Mouse (Mus musculus) frontal cortex, postnatal 25 days (tissue): ENCODE results near the gene Ppt2.
A peak's percentile ranks its signal among the peaks of the same experiment; 100 is the strongest.

Experiments
- DNase-seq, 2 experiments: peaks; one replicate each; pipeline ENCODE4 v3.0.0; 2022; ENCODE audit warnings: low spot score in 2 of 2

The Ppt2 gene

DNA sequence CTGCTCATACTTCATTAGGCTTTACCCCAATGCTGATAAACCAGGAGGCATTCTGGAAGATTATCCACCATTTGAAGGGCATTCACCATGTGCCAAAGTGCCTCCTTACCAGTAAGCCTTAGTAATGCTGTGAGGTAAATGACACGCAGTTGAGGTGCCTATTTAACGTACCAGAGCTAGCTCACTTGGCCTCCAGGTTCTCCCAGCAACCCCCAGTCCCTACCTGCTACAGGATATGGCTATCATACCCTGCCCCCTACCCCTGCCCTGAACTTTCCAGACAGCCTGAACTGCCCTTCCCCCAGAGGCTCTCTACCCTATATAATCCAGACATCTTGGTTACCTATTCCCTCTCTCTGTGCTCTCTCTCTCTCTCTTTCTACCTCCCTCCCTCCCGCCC is 39.5 kb downstream of the Ppt2 start:
- no peak for DNase-seq

DNA sequence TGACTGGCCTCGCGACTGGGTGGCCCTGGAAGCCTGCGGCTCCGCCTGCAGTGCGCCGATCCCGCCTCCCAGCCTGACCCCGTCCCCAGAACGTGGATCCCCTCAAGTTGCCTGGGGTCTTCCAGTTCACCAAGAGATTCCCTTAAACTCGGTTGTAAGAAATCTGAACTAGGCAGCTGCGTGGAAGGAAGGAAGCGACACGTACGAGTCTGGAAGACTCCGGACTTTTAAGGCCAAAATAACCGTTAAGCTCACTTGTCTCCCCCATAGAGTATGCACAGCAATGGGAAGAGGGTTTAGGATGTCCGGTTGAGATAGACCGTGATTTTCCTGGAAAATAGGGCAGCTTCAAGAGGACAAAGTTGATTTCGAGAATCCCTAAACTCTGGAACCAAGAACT is 40.5 kb downstream of the Ppt2 start:
- no peak for DNase-seq

DNA sequence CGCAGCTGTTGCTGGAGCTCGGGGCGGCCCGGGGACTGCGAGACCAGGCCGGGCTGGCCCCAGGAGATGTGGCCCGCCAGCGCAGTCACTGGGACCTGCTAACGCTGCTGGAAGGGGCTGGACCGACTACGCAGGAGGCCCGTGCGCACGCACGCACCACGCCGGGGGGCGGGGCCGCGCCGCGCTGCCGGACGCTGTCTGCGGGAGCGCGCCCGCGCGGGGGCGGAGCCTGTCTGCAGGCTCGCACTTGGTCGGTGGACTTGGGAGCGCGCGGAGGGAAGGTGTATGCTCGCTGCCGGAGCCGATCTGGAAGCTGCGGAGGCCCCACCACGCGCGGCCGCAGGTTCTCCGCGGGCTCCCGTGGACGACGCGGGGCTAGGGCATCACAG is 40.9 kb downstream of the Ppt2 start:
- DNase-seq = peak; percentile 95 to 96

DNA sequence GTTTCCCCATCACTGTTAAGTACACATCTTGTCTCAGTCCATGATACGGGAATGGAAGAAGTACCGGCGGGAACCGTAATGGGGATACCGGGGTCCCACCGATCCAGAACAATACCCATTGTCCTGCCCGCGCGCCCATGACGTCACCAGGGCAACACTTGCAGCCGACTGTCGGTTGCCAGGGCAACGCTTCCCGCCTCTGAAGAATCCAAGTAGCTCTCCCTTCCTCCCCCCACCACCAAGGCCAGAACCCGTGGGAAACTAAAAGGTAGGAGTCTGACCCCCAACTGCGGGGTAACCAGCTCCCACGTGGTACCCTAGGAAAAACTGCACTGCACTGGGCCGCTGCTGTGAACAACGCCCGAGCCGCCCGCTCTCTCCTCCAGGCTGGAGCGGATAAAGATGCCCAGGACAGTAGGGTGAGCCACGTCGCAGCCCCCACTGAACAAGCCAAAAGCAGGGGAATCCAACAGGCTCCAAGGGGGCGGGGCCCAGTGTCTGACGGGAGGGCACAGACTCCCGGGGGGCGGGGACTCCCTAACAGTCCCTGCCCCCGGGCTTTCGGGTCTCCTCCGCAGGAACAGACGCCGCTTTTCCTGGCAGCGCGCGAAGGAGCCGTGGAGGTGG is 41.4 kb downstream of the Ppt2 start:
- DNase-seq = peak; percentile 72 to 87

DNA sequence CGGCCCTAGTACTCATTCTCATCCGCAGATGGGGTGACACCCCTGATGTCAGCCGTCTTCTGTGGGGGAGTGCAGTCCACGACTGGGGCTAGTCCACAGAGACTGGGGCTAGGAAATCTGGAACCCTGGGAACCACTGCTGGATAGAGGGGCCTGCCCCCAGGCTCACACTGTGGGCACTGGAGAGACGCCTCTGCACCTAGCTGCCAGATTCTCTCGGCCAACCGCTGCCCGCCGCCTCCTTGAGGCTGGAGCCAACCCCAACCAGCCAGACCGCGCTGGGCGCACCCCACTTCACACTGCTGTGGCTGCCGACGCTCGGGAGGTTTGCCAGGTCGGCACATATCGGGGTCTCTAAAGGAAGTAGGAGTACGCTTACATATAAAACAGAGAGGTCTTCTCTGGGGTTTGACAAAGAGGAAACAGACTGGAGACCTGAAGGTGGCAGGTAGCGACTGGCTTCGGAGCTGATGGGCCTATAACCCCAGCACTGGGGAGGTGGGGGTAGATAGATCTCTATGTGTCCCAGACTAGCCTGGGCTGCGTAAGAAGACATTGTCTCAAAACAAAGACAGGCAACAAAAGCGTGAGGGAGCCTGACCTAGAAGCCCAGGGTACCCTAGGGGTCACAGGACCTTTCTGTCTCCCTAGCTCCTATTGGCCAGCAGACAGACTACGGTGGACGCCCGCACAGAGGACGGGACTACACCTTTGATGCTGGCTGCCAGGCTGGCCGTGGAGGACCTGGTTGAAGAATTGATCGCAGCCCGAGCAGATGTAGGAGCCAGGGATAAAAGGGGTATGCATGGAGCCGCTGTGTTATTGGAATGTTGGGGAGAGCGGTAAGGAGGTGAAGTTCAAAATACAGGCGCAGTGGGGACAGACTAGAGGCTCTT is 42.2 kb downstream of the Ppt2 start:
- no peak for DNase-seq

DNA sequence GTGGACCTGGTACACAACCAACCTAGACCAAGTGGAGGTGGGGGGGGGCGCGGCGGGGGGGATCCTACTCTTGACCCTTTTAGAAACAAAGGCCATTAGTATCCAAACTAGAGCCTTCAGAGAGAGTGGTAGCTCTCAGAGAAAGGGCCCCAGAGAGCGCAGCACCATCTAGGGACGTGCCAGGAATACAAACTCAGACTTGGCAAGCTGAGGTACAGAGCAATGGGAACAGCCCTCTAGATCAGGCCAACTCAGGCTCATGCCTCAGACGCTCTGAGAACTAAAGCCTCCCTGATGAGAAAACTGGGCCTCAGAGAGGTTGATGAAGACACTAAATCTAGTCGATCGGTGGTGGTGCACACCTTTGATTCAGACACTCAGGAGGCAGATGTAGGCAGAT is 43.2 kb downstream of the Ppt2 start:
- no peak for DNase-seq

DNA sequence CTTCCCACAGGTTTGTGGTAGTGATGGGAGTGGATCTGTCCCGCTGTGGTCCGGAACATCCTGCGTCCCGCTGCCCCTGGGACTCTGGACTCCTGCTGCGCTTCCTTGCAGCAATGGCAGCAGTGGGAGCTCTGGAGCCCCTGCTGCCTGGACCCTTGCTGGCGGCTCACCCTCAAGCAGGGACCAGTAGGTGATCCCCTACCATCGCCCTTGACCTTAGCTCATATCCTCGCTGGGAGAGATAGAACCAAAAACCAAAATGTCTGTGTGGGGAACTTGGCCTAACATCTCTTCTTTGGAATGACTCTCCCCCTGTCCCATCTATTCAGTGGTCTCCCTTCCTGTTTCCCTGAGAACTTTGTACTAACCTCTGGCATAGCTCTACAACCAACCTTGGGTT is 44.5 kb downstream of the Ppt2 start:
- no peak for DNase-seq

DNA sequence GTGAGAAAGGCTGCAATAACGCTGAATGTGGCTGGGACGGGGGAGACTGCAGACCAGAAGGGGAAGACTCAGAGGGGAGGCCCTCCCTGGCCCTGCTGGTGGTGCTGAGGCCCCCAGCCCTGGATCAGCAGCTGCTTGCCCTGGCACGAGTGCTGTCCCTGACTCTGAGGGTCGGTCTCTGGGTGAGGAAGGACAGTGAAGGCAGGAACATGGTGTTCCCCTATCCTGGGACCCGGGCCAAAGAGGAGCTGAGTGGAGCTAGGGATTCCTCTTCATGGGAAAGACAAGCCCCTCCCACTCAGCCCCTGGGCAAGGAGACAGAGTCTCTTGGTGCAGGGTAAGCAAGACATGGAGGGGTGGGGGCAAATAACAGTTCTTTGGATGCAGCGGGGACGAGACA is 44.9 kb downstream of the Ppt2 start:
- DNase-seq = no peak

DNA sequence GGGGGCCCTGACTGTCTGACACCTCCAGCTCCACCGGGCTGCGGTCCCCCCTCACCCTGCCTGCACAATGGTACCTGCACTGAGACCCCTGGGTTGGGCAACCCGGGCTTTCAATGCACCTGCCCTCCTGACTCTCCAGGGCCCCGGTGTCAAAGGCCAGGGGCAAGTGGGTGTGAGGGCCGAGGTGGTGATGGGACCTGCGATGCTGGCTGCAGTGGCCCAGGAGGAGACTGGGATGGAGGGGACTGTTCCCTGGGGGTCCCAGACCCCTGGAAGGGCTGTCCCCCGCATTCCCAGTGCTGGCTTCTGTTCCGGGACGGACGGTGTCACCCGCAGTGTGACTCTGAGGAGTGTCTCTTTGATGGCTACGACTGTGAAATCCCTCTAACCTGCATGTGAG is 45.8 kb downstream of the Ppt2 start:
- no peak for DNase-seq

DNA sequence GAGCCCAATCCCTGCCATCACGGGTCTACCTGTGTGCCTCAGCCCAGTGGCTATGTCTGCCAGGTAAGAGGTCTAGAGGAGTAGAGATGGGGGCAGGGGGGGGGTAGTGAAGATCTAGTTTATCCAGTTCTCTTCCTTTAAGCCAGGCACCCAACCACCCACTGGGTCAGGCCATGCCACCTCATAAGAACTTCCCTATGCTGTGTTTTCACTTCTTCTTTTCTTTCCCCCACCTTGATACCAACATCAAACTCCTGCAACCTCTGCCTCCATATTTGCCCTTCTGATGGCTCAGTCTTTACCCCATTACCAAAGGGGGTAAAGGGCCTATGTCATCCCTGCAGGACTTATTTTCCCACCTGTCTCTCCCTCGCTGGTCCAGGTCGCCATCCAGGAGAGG is 50.2 kb downstream of the Ppt2 start:
- DNase-seq = no peak

DNA sequence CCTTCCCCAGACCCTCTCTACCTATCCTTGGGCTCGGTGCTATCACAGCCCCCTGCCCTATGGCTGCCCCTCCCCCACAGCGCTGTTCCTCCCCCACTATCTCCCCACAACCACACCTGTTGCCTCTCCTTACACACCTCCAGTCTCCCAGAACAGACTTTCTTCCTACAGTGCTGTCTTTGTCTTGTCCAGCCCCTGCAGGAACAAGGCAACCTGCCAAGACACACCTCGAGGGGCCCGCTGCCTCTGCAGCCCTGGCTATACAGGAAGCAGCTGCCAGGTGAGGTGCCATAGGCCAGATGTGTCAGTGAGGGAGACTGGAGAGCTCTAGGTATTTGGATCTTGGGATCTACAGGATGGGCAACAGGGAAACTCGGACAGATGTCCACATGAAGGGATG is 51.7 kb downstream of the Ppt2 start:
- DNase-seq = no peak

DNA sequence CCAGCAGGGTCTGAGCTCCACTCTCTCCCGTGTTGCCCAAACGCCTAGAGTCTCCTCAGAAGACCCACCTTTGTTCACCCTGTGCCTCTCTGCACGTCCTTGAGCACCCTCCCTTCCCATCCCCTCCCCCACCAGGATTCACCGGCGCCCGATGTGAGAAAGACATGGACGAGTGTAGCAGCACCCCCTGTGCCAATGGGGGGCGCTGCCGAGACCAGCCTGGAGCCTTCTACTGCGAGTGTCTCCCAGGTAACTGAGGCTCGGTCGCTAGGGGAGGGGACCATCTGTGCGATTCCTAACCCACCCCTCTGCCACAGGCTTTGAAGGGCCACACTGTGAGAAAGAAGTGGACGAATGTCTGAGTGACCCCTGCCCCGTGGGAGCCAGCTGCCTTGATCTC is 55.9 kb downstream of the Ppt2 start:
- DNase-seq = no peak

DNA sequence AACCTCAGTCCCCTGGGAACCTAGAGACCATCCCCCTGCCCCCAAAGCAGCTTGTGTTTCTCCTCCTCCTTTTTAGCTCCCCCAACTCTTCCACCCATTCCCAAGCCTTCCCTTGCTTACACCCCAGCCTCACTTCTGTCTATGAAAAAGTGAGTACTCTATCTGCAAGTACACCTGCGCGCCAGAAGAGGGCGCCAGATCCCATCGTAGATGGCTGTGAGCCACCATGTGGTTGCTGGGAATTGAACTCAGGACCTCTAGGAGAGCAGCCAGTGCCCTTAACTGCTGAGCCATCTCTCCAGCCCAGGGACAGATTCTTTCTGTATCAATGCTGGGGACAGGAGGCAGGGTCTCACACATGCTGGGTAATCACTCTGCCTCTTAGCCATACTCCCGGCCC is 56.4 kb downstream of the Ppt2 start:
- no peak for DNase-seq

DNA sequence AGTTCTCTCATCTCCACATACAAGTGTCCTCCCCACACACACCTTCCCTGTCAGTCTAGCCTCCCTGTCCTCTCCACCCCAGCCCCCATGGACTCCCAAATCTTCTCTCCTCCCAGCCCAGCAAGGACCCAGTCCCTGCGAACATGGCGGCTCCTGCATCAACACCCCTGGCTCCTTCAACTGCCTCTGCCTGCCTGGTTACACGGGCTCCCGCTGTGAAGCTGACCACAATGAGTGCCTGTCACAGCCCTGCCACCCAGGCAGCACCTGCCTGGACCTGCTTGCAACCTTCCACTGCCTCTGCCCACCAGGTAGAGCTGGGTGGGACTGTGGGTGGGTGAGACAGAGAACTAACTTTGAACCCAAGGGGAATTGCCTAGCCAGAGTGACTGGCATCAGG is 58.4 kb downstream of the Ppt2 start:
- DNase-seq = no peak

DNA sequence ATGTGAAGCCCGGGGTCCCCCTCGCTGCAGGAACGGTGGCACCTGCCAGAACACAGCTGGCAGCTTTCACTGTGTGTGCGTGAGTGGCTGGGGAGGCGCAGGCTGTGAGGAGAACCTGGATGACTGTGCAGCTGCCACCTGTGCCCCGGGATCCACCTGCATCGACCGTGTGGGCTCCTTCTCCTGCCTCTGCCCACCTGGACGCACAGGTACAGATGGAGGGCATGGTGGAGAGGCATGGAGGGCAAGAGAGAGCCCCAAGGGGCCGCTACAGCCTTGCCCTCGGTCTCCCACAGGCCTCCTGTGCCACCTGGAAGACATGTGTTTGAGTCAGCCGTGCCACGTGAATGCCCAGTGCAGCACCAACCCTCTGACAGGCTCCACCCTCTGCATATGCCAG is 59.9 kb downstream of the Ppt2 start:
- DNase-seq = no peak

DNA sequence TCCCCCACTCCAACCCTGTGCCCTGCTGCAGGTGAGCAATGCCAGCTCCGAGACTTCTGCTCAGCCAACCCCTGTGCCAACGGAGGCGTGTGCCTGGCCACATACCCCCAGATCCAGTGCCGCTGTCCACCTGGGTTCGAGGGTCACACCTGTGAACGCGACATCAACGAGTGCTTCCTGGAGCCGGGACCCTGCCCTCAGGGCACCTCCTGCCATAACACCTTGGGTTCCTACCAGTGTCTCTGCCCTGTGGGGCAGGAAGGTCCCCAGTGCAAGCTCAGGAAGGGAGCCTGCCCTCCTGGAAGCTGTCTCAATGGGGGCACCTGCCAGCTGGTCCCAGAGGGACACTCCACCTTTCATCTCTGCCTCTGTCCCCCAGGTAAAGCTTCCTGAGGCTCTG is 61.0 kb downstream of the Ppt2 start:
- DNase-seq = no peak
